Mouse (Mus musculus) liver, embryonic 14.5 days (tissue): ENCODE data around the gene Mapk8ip3. TPM values are rescaled to one million over a fixed set of nuclear protein-coding genes. Genes with fewer than 3 reads are reported as not detected.

Source experiments
- ATAC-seq: fragments of 200-750 bp; cut with Nextera tagmentation; 2 replicates; pipeline ENCODE4 v1.8.0; 2017; ENCODE audit warnings: moderate number of reproducible peaks, mild to moderate bottlenecking, moderate library complexity; ENCODE audit not compliant: insufficient read depth
- DNase-seq, 3 experiments: peaks; one replicate each; pipeline ENCODE4 v3.0.0-alpha.2; 2012 to 2013; ENCODE audit warnings: low read depth in 3 of 3, low spot score in 3 of 3
- H3K27ac ChIP-seq: fragments of 300-500 bp; sonication (generic); 2 replicates; pipeline ENCODE4 v1.5.1; 2014; ENCODE audit warnings: moderate library complexity, mild to moderate bottlenecking, control low read depth, inconsistent platforms
- H3K27me3 ChIP-seq: fragments of 300-500 bp; sonication (generic); 2 replicates; pipeline ENCODE4 v1.6.1; 2014; ENCODE audit warnings: mild to moderate bottlenecking, low read length, moderate library complexity; ENCODE audit not compliant: control insufficient read depth, insufficient read depth
- H3K36me3 ChIP-seq: fragments of 300-500 bp; sonication (generic); replicated peaks from 2 replicates; pipeline ENCODE4 v1.6.1; 2014; ENCODE audit warnings: low read depth; ENCODE audit not compliant: control insufficient read depth, insufficient read depth
- H3K4me1 ChIP-seq, 2 experiments: fragments of 200-500 bp in 1 of 2; fragments of 300-500 bp in 1 of 2; sonication (generic) in 1 of 2; replicated peaks; 2 replicates each; pipeline ENCODE4 v1.6.1; 2012 to 2014; ENCODE audit warnings: antibody characterized with exemption in 1 of 2, inconsistent platforms in 1 of 2, low read length in 1 of 2; ENCODE audit not compliant: control insufficient read depth in 2 of 2, insufficient read depth in 2 of 2
- H3K4me2 ChIP-seq: fragments of 300-500 bp; sonication (generic); 2 replicates; pipeline ENCODE4 v1.6.1; 2014; ENCODE audit warnings: low read depth, mild to moderate bottlenecking, control low read depth, moderate library complexity
- H3K4me3 ChIP-seq, 2 experiments: fragments of 200-500 bp in 1 of 2; fragments of 300-500 bp in 1 of 2; sonication (generic) in 1 of 2; 2 replicates each; pipeline ENCODE4 v1.5.1; 2012 to 2014; ENCODE audit warnings: low read depth in 2 of 2, low read length in 2 of 2, mild to moderate bottlenecking in 2 of 2, control low read depth in 1 of 2, inconsistent platforms in 1 of 2, moderate library complexity in 1 of 2; ENCODE audit not compliant: insufficient read depth in 1 of 2
- H3K9ac ChIP-seq: fragments of 300-500 bp; sonication (generic); replicated peaks from 2 replicates; pipeline ENCODE4 v1.6.1; 2014; ENCODE audit warnings: mild to moderate bottlenecking, control low read depth, moderate library complexity
- H3K9me3 ChIP-seq: fragments of 300-500 bp; sonication (generic); 2 replicates; pipeline ENCODE4 v1.6.1; 2016; ENCODE audit warnings: low read length, mixed read lengths; ENCODE audit not compliant: control insufficient read depth
- CTCF ChIP-seq: IDR thresholded peaks from 2 replicates; pipeline ENCODE4 v1.5.1; 2016; ENCODE audit warnings: antibody characterized with exemption, low read depth, control low read depth
- EP300 ChIP-seq: IDR thresholded peaks from 2 replicates; pipeline ENCODE4 v1.6.1; 2016; ENCODE audit warnings: antibody characterized with exemption, low read depth
- WGBS: fragments of 180-500 bp; shearing (Covaris S2); extraction: QIAGEN DNeasy Blood & Tissue Kit; methylation state at CpG from one replicate; pipeline ENCODE4 v1.1.7; 2014; ENCODE audit not compliant: insufficient replicate concordance; 5-methylcytosine and 5-hydroxymethylcytosine counted together
- polyA plus RNA-seq, 2 experiments: library from polyadenylated mRNA; depleted of rRNA in 1 of 2; stranded (reverse) in 1 of 2; unstranded in 1 of 2; fragments of >200 nt; fragmentation: Nextera tagmentation in 1 of 2; extraction: Ambion mirVana in 1 of 2; gene quantifications; 2 replicates each; pipeline versions ENCODE4 v1.2.1 to v1.2.3; 2012 to 2014

Gene Mapk8ip3
- polyA plus RNA-seq, 2 experiments, result 7.2 to 34.3 TPM

GRCm38 (mm10) chr17:24886932-24887271 is 49.9 kb downstream of the Mapk8ip3 start:
- ATAC-seq, result peak; percentile 50
- H3K4me3 ChIP-seq, result peak overlapping the region; percentile 85 to 96
- H3K9me3 ChIP-seq, result no peaks in the 10 kb centered on the region
- H3K9ac ChIP-seq, result peak overlapping the region; percentile 81
- H3K27ac ChIP-seq, result peak overlapping the region; percentile 52
- peak overlapping the region; percentile 89 for H3K4me2 ChIP-seq
- H3K4me1 ChIP-seq, result peaks cover 14 to 19% of the 10 kb centered on the region in 2 experiments
- WGBS, result under 1% methylated on average over 18 of the region's 18 CpGs
- TF ChIP-seq CTCF (no peak), EP300 (no peak)
- no peak for DNase-seq
- peaks cover 61% of the 10 kb centered on the region for H3K36me3 ChIP-seq
- no peaks in the 10 kb centered on the region for H3K27me3 ChIP-seq

GRCm38 (mm10) chr17:24886134-24886931 is 50.4 kb downstream of the Mapk8ip3 start, which contains the start of the genes Nubp2 and Spsb3:
Nubp2 (minus strand) TSS chr17:24886349.
Spsb3 (plus strand) TSS chr17:24886643.
- Histone ChIP-seq H3K9me3 (no peaks in the 10 kb centered on the region), H3K27me3 (no peaks in the 10 kb centered on the region), H3K4me1 (peaks cover 14 to 19% of the 10 kb centered on the region in 2 experiments), H3K4me3 (peak within 1 kb of the TSS; percentile 96 to 97), H3K36me3 (peaks cover 55% of the 10 kb centered on the region), H3K27ac (peak within 1 kb of the TSS; percentile 52), H3K4me2 (peak within 1 kb of the TSS; percentile 99), H3K9ac (peak within 1 kb of the TSS; percentile 81)
- TF ChIP-seq CTCF, result peak; percentile 32; the same call in 1 of the 2 replicates
- TF ChIP-seq EP300, result peak; percentile 63
- under 1% methylated on average over 69 of the region's 69 CpGs for WGBS
- ATAC-seq (peak; percentile 89), DNase-seq (peak; percentile 99 to 100 (median 100))

GRCm38 (mm10) chr17:24885356-24886133 is 51.2 kb downstream of the Mapk8ip3 start:
- Histone ChIP-seq H3K27ac (peak overlapping the region; percentile 40), H3K4me2 (peak overlapping the region; percentile 99), H3K9ac (peak overlapping the region; percentile 81), H3K4me1 (peaks cover 14 to 19% of the 10 kb centered on the region in 2 experiments), H3K36me3 (peaks cover 47% of the 10 kb centered on the region), H3K9me3 (no peaks in the 10 kb centered on the region), H3K27me3 (no peaks in the 10 kb centered on the region), H3K4me3 (peak overlapping the region; percentile 96 to 97)
- 20% methylated on average over 22 of the region's 22 CpGs for WGBS
- no peak for DNase-seq
- TF ChIP-seq EP300, result no peak
- no peak for ATAC-seq

- 72% methylated on average over 6 of the region's 6 CpGs for WGBS
- peaks cover 36% of the 10 kb centered on the region for H3K36me3 ChIP-seq
Measured at GRCm38 (mm10) chr17:24884391-24884790, 52.4 kb downstream of the Mapk8ip3 start.

More at GRCm38 (mm10) chr17:24884391-24884790, 52.4 kb downstream of the Mapk8ip3 start:
- peak overlapping the region; percentile 81; the same call in 1 of the 2 replicates for H3K9ac ChIP-seq
- ATAC-seq (no peak), DNase-seq (no peak)
- H3K4me2 ChIP-seq, result peak overlapping the region; percentile 99; the same call in 1 of the 2 replicates
- H3K4me1 ChIP-seq, result peaks cover 14 to 19% of the 10 kb centered on the region in 2 experiments
- H3K27ac ChIP-seq, result no peak overlapping the region
- 0 out of 4 replicates have a peak overlapping the region, but pooled peaks have one; percentile 96 to 97 for H3K4me3 ChIP-seq
- H3K27me3 ChIP-seq, result no peaks in the 10 kb centered on the region
- no peaks in the 10 kb centered on the region for H3K9me3 ChIP-seq
- TF ChIP-seq EP300 (no peak), CTCF (no peak)
